Mouse (Mus musculus) intestine, embryonic 15.5 days (tissue): ENCODE measurements around the gene Serpina10. TPM values are rescaled to one million over a fixed set of nuclear protein-coding genes. Genes with fewer than 3 reads are reported as not detected.
"Not testable (repeated sequence)": the region's sequence is repeated elsewhere in the genome, so short reads cannot be mapped to it uniquely, and the experiment has no call there.

Source experiments
- ATAC-seq: fragments of 200-750 bp; cut with Nextera tagmentation; 2 replicates; pipeline ENCODE4 v1.8.0; 2017; ENCODE audit warnings: moderate TSS enrichment, moderate library complexity
- H3K27ac ChIP-seq: fragments of 300-500 bp; sonication (generic); 2 replicates; pipeline ENCODE4 v1.5.1; 2015; ENCODE audit warnings: mild to moderate bottlenecking, inconsistent platforms
- H3K27me3 ChIP-seq: fragments of 300-500 bp; sonication (generic); replicated peaks from 2 replicates; pipeline ENCODE4 v1.6.1; 2015; ENCODE audit warnings: inconsistent platforms
- H3K36me3 ChIP-seq: fragments of 300-500 bp; sonication (generic); 2 replicates; pipeline ENCODE4 v1.6.1; 2015; ENCODE audit warnings: inconsistent platforms
- H3K4me1 ChIP-seq: fragments of 300-500 bp; sonication (generic); replicated peaks from 2 replicates; pipeline ENCODE4 v1.6.1; 2015; ENCODE audit warnings: inconsistent platforms
- H3K4me2 ChIP-seq: fragments of 300-500 bp; sonication (generic); replicated peaks from 2 replicates; pipeline ENCODE4 v1.6.1; 2015; ENCODE audit warnings: mild to moderate bottlenecking, inconsistent platforms
- H3K4me3 ChIP-seq: fragments of 300-500 bp; sonication (generic); replicated peaks from 2 replicates; pipeline ENCODE4 v1.5.1; 2015; ENCODE audit warnings: inconsistent platforms
- H3K9ac ChIP-seq: fragments of 300-500 bp; sonication (generic); 2 replicates; pipeline ENCODE4 v1.6.1; 2015; ENCODE audit warnings: inconsistent platforms
- H3K9me3 ChIP-seq: fragments of 300-500 bp; sonication (generic); 2 replicates; pipeline ENCODE4 v1.6.1; 2016; ENCODE audit warnings: inconsistent platforms
- WGBS: fragments of 180-500 bp; shearing (Covaris S2); methylation state at CpG from one replicate; pipeline ENCODE4 v1.1.7; 2015; 5-methylcytosine and 5-hydroxymethylcytosine counted together
- polyA plus RNA-seq: library from polyadenylated mRNA; unstranded; fragments of >200 nt; fragmentation: Nextera tagmentation; extraction: Ambion mirVana; gene quantifications from 2 replicates; pipeline ENCODE4 v1.2.1, GENCODE M21; 2015

Serpina10 gene
- 1.8 and 2.3 TPM in 2 replicates for polyA plus RNA-seq

DNA sequence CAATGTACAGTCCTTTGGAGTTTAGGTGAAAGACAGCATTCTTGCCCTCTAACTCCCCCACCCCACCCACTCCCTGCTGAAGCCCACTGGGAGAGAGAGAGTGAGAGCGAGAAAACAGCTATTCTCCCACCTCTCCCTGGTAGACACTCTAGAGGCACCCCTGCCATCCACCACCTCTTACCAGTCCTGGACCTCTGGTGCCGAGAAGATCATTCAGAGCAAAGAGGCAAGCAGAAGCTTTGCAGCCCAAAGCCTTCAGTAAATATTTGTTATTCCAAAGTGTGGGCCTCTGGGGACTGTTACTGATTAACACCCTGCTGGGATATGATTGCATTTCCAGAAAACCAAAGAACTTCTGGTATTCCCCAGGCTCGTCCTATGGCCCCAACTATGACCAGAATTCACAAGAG, at the start of gene Serpina10:
Gene Serpina10 (minus strand): TSS at position 242 of the 410 bp plus-strand sequence.
- no peak within 1 kb of the TSS for H3K27ac ChIP-seq
- no peaks in the 10 kb centered on the region for H3K36me3 ChIP-seq
- WGBS: 63% methylated on average over 3 of the region's 3 CpGs
- H3K27me3 ChIP-seq: no peaks in the 10 kb centered on the region
- no peak within 1 kb of the TSS for H3K4me3 ChIP-seq
- H3K9ac ChIP-seq: no peak within 1 kb of the TSS
- H3K4me1 ChIP-seq: 0 out of 2 replicates have a peak, but pooled peaks cover 2% of the 10 kb centered on the region
- H3K9me3 ChIP-seq: no peaks in the 10 kb centered on the region
- H3K4me2 ChIP-seq: no peak within 1 kb of the TSS
- peak; percentile 66; the same call in 1 of the 2 replicates for ATAC-seq

DNA sequence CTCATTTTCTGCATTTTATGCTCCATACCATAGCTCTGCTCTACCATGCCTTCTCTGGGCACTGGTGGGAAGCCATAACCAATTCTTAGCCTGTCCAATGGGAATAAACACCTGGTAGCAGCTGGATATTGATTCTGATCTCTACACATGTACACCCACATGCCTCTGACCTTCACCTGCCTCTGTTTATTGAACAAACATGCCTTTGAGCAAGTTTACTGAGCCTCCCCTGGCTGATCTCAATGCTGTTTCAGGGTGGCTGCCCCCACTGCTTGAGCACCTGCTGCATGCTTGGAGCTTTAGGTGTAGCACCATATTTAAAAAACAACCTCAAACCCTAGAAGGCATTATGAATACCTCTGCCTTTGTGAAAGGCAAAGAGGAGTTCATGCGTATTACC, 48.6 kb upstream of the Serpina10 start:
- not testable (repeated sequence) for H3K36me3 ChIP-seq, H3K9ac ChIP-seq, ATAC-seq, H3K27me3 ChIP-seq, H3K27ac ChIP-seq, H3K4me2 ChIP-seq, H3K4me1 ChIP-seq, H3K9me3 ChIP-seq, H3K4me3 ChIP-seq
- 96% methylated on average over 1 of the region's 1 CpGs for WGBS

GRCm38 (mm10) chr12:103676039-103676438, 44.8 kb upstream of the Serpina10 start, which contains the start of gene Serpina16:
TSS of gene Serpina16 (minus strand) at chr12:103676139.
- ATAC-seq: no peak
- H3K4me3 ChIP-seq: no peak within 1 kb of the TSS
- H3K4me2 ChIP-seq: no peak within 1 kb of the TSS
- no peaks in the 10 kb centered on the region for H3K9me3 ChIP-seq
- no peak within 1 kb of the TSS for H3K9ac ChIP-seq
- H3K27me3 ChIP-seq: no peaks in the 10 kb centered on the region
- H3K4me1 ChIP-seq: 0 out of 2 replicates have a peak, but pooled peaks cover 4% of the 10 kb centered on the region
- WGBS: 86% methylated on average over 1 of the region's 1 CpGs
- no peak within 1 kb of the TSS for H3K27ac ChIP-seq
- H3K36me3 ChIP-seq: no peaks in the 10 kb centered on the region

DNA sequence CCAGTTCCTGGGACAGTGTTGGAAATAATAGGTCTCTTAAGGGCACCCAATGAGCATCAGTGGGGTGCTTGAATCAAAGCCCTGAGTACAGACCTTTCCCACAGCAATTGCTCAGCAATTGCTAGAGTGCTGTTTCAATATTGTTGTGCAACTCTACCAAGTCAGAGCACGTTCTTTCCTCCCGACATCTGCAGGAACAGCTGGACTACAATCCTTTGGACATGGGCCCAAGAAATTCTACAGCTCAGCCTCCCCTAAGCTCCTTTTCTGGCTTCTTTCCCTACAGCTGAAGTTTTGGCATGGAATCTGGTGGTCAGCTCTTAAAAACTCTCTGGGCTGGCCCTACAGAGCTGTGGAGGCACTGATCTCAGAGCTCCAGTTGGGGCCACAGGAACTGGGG, 41.9 kb upstream of the Serpina10 start:
- H3K9me3 ChIP-seq: no peaks in the 10 kb centered on the region
- H3K9ac ChIP-seq: no peak overlapping the region
- WGBS: 53% methylated on average over 2 of the region's 2 CpGs
- H3K4me3 ChIP-seq: no peak overlapping the region
- H3K27ac ChIP-seq: no peak overlapping the region
- no peaks in the 10 kb centered on the region for H3K36me3 ChIP-seq
- no peaks in the 10 kb centered on the region for H3K27me3 ChIP-seq
- 0 out of 2 replicates have a peak, but pooled peaks cover 2% of the 10 kb centered on the region for H3K4me1 ChIP-seq
- H3K4me2 ChIP-seq: no peak overlapping the region
- peak; percentile 23; the same call in 1 of the 2 replicates for ATAC-seq

DNA sequence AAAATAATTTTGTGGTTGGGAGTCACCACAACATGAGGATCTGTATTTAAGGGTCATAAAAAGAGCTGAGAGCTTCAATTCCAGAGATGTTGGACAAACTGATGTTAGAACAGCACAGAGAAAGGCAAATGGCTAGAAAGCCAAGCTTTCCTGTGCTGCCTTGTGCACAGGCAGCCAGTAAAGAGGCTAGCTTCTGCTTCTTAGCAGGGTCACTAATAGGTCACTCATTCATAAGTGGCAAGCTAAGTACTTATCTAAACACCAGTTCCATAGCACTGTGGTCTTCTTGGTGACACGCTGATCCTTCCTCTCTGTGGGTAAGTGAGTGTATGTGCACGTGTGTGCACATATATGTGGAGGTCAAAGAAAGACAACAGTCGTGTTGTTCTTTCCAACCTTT, 40.2 kb upstream of the Serpina10 start:
- WGBS: 72% methylated on average over 3 of the region's 3 CpGs
- no peaks in the 10 kb centered on the region for H3K9me3 ChIP-seq
- no peaks in the 10 kb centered on the region for H3K27me3 ChIP-seq
- H3K27ac ChIP-seq: no peak overlapping the region
- no peak for ATAC-seq
- H3K9ac ChIP-seq: no peak overlapping the region
- 0 out of 2 replicates have a peak, but pooled peaks cover 2% of the 10 kb centered on the region for H3K4me1 ChIP-seq
- no peaks in the 10 kb centered on the region for H3K36me3 ChIP-seq
- H3K4me2 ChIP-seq: no peak overlapping the region
- H3K4me3 ChIP-seq: no peak overlapping the region

- Histone ChIP-seq H3K27ac (no peak overlapping the region), H3K9ac (no peak overlapping the region), H3K4me2 (no peak overlapping the region), H3K9me3 (no peaks in the 10 kb centered on the region), H3K4me1 (0 out of 2 replicates have a peak, but pooled peaks cover 2% of the 10 kb centered on the region), H3K4me3 (no peak overlapping the region), H3K36me3 (no peaks in the 10 kb centered on the region), H3K27me3 (no peaks in the 10 kb centered on the region)
- no peak for ATAC-seq
- 44% methylated on average over 2 of the region's 2 CpGs for WGBS
These were observed 39.7 kb upstream of the Serpina10 start for GRCm38 (mm10) chr12:103670964-103671363.

DNA sequence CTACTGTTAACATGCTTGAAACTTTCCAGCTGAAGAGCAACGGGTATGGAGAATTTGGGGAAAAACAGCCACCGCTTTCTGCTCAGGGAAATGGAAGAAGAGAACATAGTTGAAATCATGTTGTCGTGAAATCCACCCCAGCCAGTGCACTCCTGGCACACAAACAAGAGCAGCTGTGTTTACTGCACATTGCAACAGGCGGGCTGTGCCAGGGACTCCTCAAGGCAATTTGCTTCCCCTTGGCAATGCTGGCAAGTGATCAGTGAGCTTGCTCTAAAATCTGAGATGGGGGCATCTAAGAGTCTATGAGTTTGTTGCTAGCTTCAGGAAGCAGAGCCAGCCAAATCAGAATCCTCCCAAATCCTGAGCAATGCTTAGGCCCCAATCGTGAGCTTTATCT, 39.1 kb upstream of the Serpina10 start:
- H3K4me2 ChIP-seq: no peak overlapping the region
- H3K27ac ChIP-seq: no peak overlapping the region
- WGBS: 77% methylated on average over 5 of the region's 5 CpGs

GRCm38 (mm10) chr12:103665286-103665685, 34.0 kb upstream of the Serpina10 start:
- Histone ChIP-seq H3K27me3 (no peaks in the 10 kb centered on the region), H3K4me1 (no peaks in the 10 kb centered on the region), H3K9ac (no peak overlapping the region), H3K9me3 (no peaks in the 10 kb centered on the region), H3K27ac (no peak overlapping the region), H3K36me3 (no peaks in the 10 kb centered on the region), H3K4me2 (no peak overlapping the region), H3K4me3 (no peak overlapping the region)
- 82% methylated on average over 3 of the region's 3 CpGs for WGBS
- no peak for ATAC-seq

More for the DNA sequence above, 39.1 kb upstream of the Serpina10 start:
- no peak for ATAC-seq
- H3K9me3 ChIP-seq: no peaks in the 10 kb centered on the region
- no peak overlapping the region for H3K4me3 ChIP-seq
- 0 out of 2 replicates have a peak, but pooled peaks cover 2% of the 10 kb centered on the region for H3K4me1 ChIP-seq
- no peaks in the 10 kb centered on the region for H3K36me3 ChIP-seq
- no peaks in the 10 kb centered on the region for H3K27me3 ChIP-seq
- no peak overlapping the region for H3K9ac ChIP-seq

- H3K27ac ChIP-seq, ATAC-seq, H3K9ac ChIP-seq, H3K4me2 ChIP-seq, H3K27me3 ChIP-seq, H3K4me1 ChIP-seq, H3K9me3 ChIP-seq, H3K4me3 ChIP-seq, H3K36me3 ChIP-seq: not testable (repeated sequence)
These were observed 30.8 kb upstream of the Serpina10 start for GRCm38 (mm10) chr12:103662053-103662452.

DNA sequence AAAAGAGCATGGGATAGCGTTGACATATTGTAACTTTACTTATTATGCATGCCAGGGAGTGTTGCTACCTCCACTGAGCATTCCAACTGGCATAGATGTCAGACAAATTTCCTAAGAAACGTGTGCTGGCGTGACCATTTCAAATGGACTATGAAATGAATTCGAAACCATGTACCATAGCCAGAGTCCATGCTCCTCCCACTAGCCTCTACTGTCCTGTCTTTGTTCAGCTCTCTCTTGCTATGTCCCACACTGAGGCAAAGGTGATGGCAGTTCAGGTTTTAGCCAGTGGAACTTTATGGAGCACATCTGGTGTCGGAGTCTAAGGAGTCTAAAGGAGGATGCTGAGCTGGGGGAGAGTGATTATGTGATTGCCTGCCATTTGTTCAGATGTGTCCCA, 28.8 kb upstream of the Serpina10 start:
- Histone ChIP-seq H3K4me3 (no peak overlapping the region), H3K36me3 (no peaks in the 10 kb centered on the region), H3K4me2 (no peak overlapping the region), H3K9ac (no peak overlapping the region), H3K4me1 (no peaks in the 10 kb centered on the region), H3K27ac (no peak overlapping the region), H3K9me3 (no peaks in the 10 kb centered on the region), H3K27me3 (no peaks in the 10 kb centered on the region)
- WGBS: 86% methylated on average over 5 of the region's 5 CpGs
- no peak for ATAC-seq

GRCm38 (mm10) chr12:103659171-103659570, 27.9 kb upstream of the Serpina10 start:
- H3K27me3 ChIP-seq: no peaks in the 10 kb centered on the region
- H3K9ac ChIP-seq: no peak overlapping the region
- no peak overlapping the region for H3K4me3 ChIP-seq
- H3K9me3 ChIP-seq: no peaks in the 10 kb centered on the region
- H3K4me2 ChIP-seq: no peak overlapping the region
- no peaks in the 10 kb centered on the region for H3K36me3 ChIP-seq
- H3K27ac ChIP-seq: no peak overlapping the region
- no peak for ATAC-seq
- H3K4me1 ChIP-seq: no peaks in the 10 kb centered on the region
- WGBS: 80% methylated on average over 2 of the region's 2 CpGs

DNA sequence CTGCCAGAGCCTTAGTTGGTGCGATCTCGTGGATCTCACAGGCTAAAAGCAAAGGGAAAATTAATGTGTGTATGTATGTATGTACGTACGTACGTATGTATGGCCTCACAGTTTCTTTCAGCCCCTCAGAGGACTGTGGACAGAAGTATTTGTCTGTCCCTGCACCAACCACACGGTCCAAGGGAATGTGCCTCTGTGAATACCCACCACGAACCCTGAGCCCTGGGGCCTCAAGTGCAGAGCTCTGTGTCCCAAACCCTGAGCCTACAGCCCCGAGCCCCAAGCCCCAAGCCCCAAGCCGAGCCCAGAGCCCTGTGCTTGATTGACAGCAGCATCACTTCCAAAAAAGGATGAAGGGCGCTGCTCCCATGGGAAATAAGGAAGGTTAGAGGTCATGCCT, 26.7 kb upstream of the Serpina10 start:
- no peaks in the 10 kb centered on the region for H3K36me3 ChIP-seq
- no peak overlapping the region for H3K9ac ChIP-seq
- no peak overlapping the region for H3K4me2 ChIP-seq
- H3K9me3 ChIP-seq: no peaks in the 10 kb centered on the region
- no peaks in the 10 kb centered on the region for H3K4me1 ChIP-seq
- 86% methylated on average over 10 of the region's 10 CpGs for WGBS
- no peaks in the 10 kb centered on the region for H3K27me3 ChIP-seq
- H3K27ac ChIP-seq: no peak overlapping the region
- ATAC-seq: no peak
- H3K4me3 ChIP-seq: no peak overlapping the region

- H3K4me1 ChIP-seq: no peaks in the 10 kb centered on the region
- no peak within 1 kb of the TSS for H3K9ac ChIP-seq
- H3K9me3 ChIP-seq: no peaks in the 10 kb centered on the region
- H3K27me3 ChIP-seq: no peaks in the 10 kb centered on the region
- H3K4me3 ChIP-seq: no peak within 1 kb of the TSS
- no peaks in the 10 kb centered on the region for H3K36me3 ChIP-seq
- H3K27ac ChIP-seq: no peak within 1 kb of the TSS
- ATAC-seq: 0 out of 2 replicates have a peak, but pooled peaks have one; percentile 31
- H3K4me2 ChIP-seq: no peak within 1 kb of the TSS
- 68% methylated on average over 9 of the region's 9 CpGs for WGBS
These were observed 25.8 kb upstream of the Serpina10 start, which contains the start of gene Serpina6 for GRCm38 (mm10) chr12:103656848-103657626. TSS of gene Serpina6 (minus strand) at chr12:103657212.
